Mouse (Mus musculus) heart, embryonic 14.5 days (tissue): Measurements from ENCODE around the gene Erbb3. TPM values are rescaled to one million over a fixed set of nuclear protein-coding genes. Genes with fewer than 3 reads are reported as not detected.

ENCODE experiments used
- ATAC-seq: fragments of 200-750 bp; cut with Nextera tagmentation; 2 replicates; pipeline ENCODE4 v1.8.0; 2017; ENCODE audit warnings: low read depth, moderate TSS enrichment; ENCODE audit not compliant: insufficient number of reproducible peaks, insufficient read depth, low FRiP score
- H3K27ac ChIP-seq, 2 experiments: fragments of 200-500 bp in 1 of 2; fragments of 300-500 bp in 1 of 2; sonication (generic) in 1 of 2; replicated peaks in 1 of 2; 2 replicates each; pipeline ENCODE4 v1.5.1; 2012 to 2014; ENCODE audit warnings: low read depth in 2 of 2, low read length in 2 of 2, control low read depth in 1 of 2, mild to moderate bottlenecking in 1 of 2, mixed read lengths in 1 of 2; ENCODE audit not compliant: control insufficient read depth in 1 of 2, insufficient read depth in 1 of 2
- H3K27me3 ChIP-seq: fragments of 300-500 bp; sonication (generic); 2 replicates; pipeline ENCODE4 v1.6.1; 2014; ENCODE audit warnings: mild to moderate bottlenecking, low read length, control low read depth; ENCODE audit not compliant: control insufficient read depth, insufficient read depth
- H3K36me3 ChIP-seq: fragments of 300-500 bp; sonication (generic); 2 replicates; pipeline ENCODE4 v1.6.1; 2014; ENCODE audit warnings: mild to moderate bottlenecking, control low read depth, low read length, mixed read lengths; ENCODE audit not compliant: control insufficient read depth, insufficient read depth
- H3K4me1 ChIP-seq, 2 experiments: fragments of 200-500 bp in 1 of 2; fragments of 300-500 bp in 1 of 2; sonication (generic) in 1 of 2; 2 replicates each; pipeline ENCODE4 v1.6.1; 2012 to 2014; ENCODE audit warnings: low read length in 2 of 2, control low read depth in 1 of 2, mixed read lengths in 1 of 2; ENCODE audit not compliant: control insufficient read depth in 2 of 2, insufficient read depth in 2 of 2
- H3K4me2 ChIP-seq: fragments of 300-500 bp; sonication (generic); 2 replicates; pipeline ENCODE4 v1.6.1; 2014; ENCODE audit warnings: mild to moderate bottlenecking, low read length
- H3K4me3 ChIP-seq, 2 experiments: fragments of 200-500 bp in 1 of 2; fragments of 300-500 bp in 1 of 2; sonication (generic) in 1 of 2; 2 replicates each; pipeline ENCODE4 v1.5.1; 2012 to 2014; ENCODE audit warnings: low read length in 2 of 2, mild to moderate bottlenecking in 2 of 2, control low read depth in 1 of 2, low read depth in 1 of 2, moderate library complexity in 1 of 2; ENCODE audit not compliant: control insufficient read depth in 1 of 2, insufficient read depth in 1 of 2
- H3K9ac ChIP-seq: fragments of 300-500 bp; sonication (generic); 2 replicates; pipeline ENCODE4 v1.6.1; 2014; ENCODE audit warnings: mild to moderate bottlenecking, low read length
- H3K9me3 ChIP-seq: fragments of 300-500 bp; sonication (generic); 2 replicates; pipeline ENCODE4 v1.6.1; 2016; ENCODE audit warnings: low read length, control low read depth; ENCODE audit not compliant: control insufficient read depth
- WGBS: fragments of 180-500 bp; shearing (Covaris S2); extraction: QIAGEN DNeasy Blood & Tissue Kit; methylation state at CpG from one replicate; pipeline ENCODE4 v1.1.7; 2014; 5-methylcytosine and 5-hydroxymethylcytosine counted together
- polyA plus RNA-seq: library from polyadenylated mRNA; unstranded; fragments of >200 nt; fragmentation: Nextera tagmentation; extraction: Ambion mirVana; gene quantifications from 2 replicates; pipeline ENCODE4 v1.2.1, GENCODE M21; 2014

The Erbb3 gene
- polyA plus RNA-seq, 1 experiment from 2014 or later: 2.9 TPM

- 70% methylated on average over 3 of the region's 3 CpGs for WGBS
- Histone ChIP-seq H3K4me3 (no peak overlapping the region), H3K4me1 (peaks cover 9 to 13% of the 10 kb centered on the region in 2 experiments), H3K27me3 (no peaks in the 10 kb centered on the region), H3K36me3 (peaks cover 3% of the 10 kb centered on the region), H3K4me2 (no peak overlapping the region), H3K9ac (no peak overlapping the region), H3K27ac (no peak overlapping the region), H3K9me3 (no peaks in the 10 kb centered on the region)
- ATAC-seq: no peak
Measured at GRCm38 (mm10) chr10:128579298-128579697, 10.2 kb downstream of the Erbb3 start.

GRCm38 (mm10) chr10:128578330-128578729 is 11.1 kb downstream of the Erbb3 start:
- Histone ChIP-seq H3K9ac (no peak overlapping the region), H3K4me1 (peaks cover under 1 to 4% of the 10 kb centered on the region in 2 experiments; a peak in 3 of 4 replicates), H3K36me3 (peaks cover 10% of the 10 kb centered on the region), H3K4me2 (no peak overlapping the region), H3K9me3 (no peaks in the 10 kb centered on the region), H3K27me3 (no peaks in the 10 kb centered on the region), H3K27ac (no peak overlapping the region), H3K4me3 (no peak overlapping the region)
- no peak for ATAC-seq
- WGBS: 60% methylated on average over 11 of the region's 11 CpGs

- no peak overlapping the region for H3K9ac ChIP-seq
- H3K4me3 ChIP-seq: no peak overlapping the region
- peaks cover 30% of the 10 kb centered on the region for H3K36me3 ChIP-seq
- WGBS: 90% methylated on average over 2 of the region's 2 CpGs
- no peaks in the 10 kb centered on the region for H3K27me3 ChIP-seq
- no peak for ATAC-seq
- H3K9me3 ChIP-seq: no peaks in the 10 kb centered on the region
- no peak overlapping the region for H3K4me2 ChIP-seq
- H3K27ac ChIP-seq: no peak overlapping the region
- no peaks in the 10 kb centered on the region for H3K4me1 ChIP-seq
Measured at GRCm38 (mm10) chr10:128575063-128575462, 14.4 kb downstream of the Erbb3 start.

- H3K9me3 ChIP-seq: no peaks in the 10 kb centered on the region
- peak within 1 kb of the TSS; percentile 94 for H3K4me2 ChIP-seq
- H3K4me1 ChIP-seq: peaks cover 3 to 14% of the 10 kb centered on the region in 2 experiments; a peak in 3 of 4 replicates
- under 1% methylated on average over 58 of the region's 58 CpGs for whole genome bisulfite sequencing
- peak within 1 kb of the TSS; percentile 76 to 95 for H3K4me3 ChIP-seq
- peak; percentile 97 for ATAC-seq
- H3K27me3 ChIP-seq: no peaks in the 10 kb centered on the region
- H3K36me3 ChIP-seq: peaks cover 45% of the 10 kb centered on the region
- H3K27ac ChIP-seq: peak within 1 kb of the TSS; percentile 95 to 97
- peak within 1 kb of the TSS; percentile 97 for H3K9ac ChIP-seq
Measured at GRCm38 (mm10) chr10:128565788-128566531, 23.5 kb downstream of the Erbb3 start, which contains the start of gene Pa2g4. TSS of gene Pa2g4 (minus strand) at chr10:128565987.

- Histone ChIP-seq H3K9ac (peak overlapping the region; percentile 97), H3K9me3 (no peaks in the 10 kb centered on the region), H3K4me2 (peak overlapping the region; percentile 94), H3K27me3 (no peaks in the 10 kb centered on the region), H3K36me3 (peaks cover 50% of the 10 kb centered on the region), H3K27ac (peak overlapping the region; percentile 86 to 95), H3K4me1 (peaks cover 3 to 14% of the 10 kb centered on the region in 2 experiments; a peak in 3 of 4 replicates), H3K4me3 (peak overlapping the region; percentile 74 to 95)
- WGBS: under 1% methylated on average over 44 of the region's 46 CpGs
- peak; percentile 28 for ATAC-seq
Measured at GRCm38 (mm10) chr10:128565206-128565787, 24.2 kb downstream of the Erbb3 start.

GRCm38 (mm10) chr10:128563544-128563943 is 25.9 kb downstream of the Erbb3 start:
- H3K4me2 ChIP-seq: no peak overlapping the region
- H3K4me3 ChIP-seq: no peak overlapping the region
- H3K9ac ChIP-seq: 0 out of 2 replicates have a peak overlapping the region, but pooled peaks have one; percentile 97
- WGBS: 85% methylated on average over 6 of the region's 6 CpGs
- H3K27ac ChIP-seq: no peak overlapping the region
- ATAC-seq: no peak
- no peaks in the 10 kb centered on the region for H3K9me3 ChIP-seq
- H3K27me3 ChIP-seq: no peaks in the 10 kb centered on the region
- H3K36me3 ChIP-seq: peaks cover 54% of the 10 kb centered on the region
- peaks cover 3 to 14% of the 10 kb centered on the region in 2 experiments; a peak in 3 of 4 replicates for H3K4me1 ChIP-seq

- Histone ChIP-seq H3K4me3 (no peak overlapping the region), H3K27ac (no peak overlapping the region), H3K27me3 (no peaks in the 10 kb centered on the region), H3K9me3 (no peaks in the 10 kb centered on the region), H3K4me2 (no peak overlapping the region), H3K4me1 (no peaks in the 10 kb centered on the region), H3K9ac (no peak overlapping the region), H3K36me3 (peaks cover 50% of the 10 kb centered on the region)
- ATAC-seq: no peak
- 84% methylated on average over 6 of the region's 6 CpGs for WGBS
Measured at GRCm38 (mm10) chr10:128556963-128557362, 32.5 kb downstream of the Erbb3 start.
